Mouse (Mus musculus) testis, adult 2 months (tissue): ENCODE results near the gene Lrmda.

Experiments used
- CTCF ChIP-seq: fragments of 200-500 bp; IDR thresholded peaks from 2 replicates; pipeline ENCODE4 v1.5.1; 2012; ENCODE audit warnings: low read depth, mild to moderate bottlenecking, inconsistent platforms, low read length, moderate library complexity; ENCODE audit not compliant: control insufficient read depth, insufficient read depth, insufficient replicate concordance
- POLR2A ChIP-seq: fragments of 200-500 bp; IDR thresholded peaks from 2 replicates; pipeline ENCODE4 v1.6.1; 2012; ENCODE audit warnings: low read depth, mild to moderate bottlenecking, inconsistent platforms, low read length, moderate library complexity; ENCODE audit not compliant: control insufficient read depth

GRCm38 (mm10) chr14:22808595-22809166 is 789.2 kb downstream of the Lrmda start:
- TF ChIP-seq CTCF (no peak), POLR2A (no peak)
